Mouse (Mus musculus): Measurements from ENCODE around the gene Srd5a3. TPM values are rescaled to one million over a fixed set of nuclear protein-coding genes. Genes with fewer than 3 reads are reported as not detected.

The Srd5a3 gene
- 217 and 223 TPM in 2 replicates for polyA plus RNA-seq (2012; rRNA removed)

GRCm38 (mm10) chr5:76139808-76140729, at the start of gene Srd5a3:
TSS of gene Srd5a3 (plus strand) at chr5:76140271.

DNA sequence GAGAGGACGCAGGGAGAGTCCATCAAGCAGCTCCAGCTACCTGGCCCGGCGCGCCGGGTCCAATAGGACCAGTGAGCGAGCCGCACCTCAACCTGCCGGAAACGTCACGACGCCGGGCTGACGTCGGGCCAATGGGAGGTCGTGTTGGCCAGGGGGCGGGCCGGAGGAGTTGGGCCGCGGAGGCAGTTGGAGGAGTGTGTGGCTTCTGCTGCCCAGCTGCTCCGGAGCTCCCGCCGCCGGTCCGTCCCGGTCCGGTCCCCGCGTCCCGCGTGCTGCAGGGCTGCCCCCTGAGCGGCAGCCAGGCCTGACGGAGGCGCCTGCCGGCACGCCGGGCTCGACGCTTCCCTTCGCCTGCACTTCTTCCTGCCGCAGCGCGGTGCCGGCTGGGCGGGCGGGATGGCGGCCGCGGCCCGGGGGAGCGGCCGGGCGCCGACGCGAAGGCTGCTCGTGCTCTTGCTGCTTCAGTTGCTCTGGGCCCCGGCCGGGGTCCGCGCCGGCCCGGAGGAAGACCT, 43.7 kb downstream of the Srd5a3 start, which contains the start of gene Tmem165:
TSS of gene Tmem165 (plus strand) at position 131 of the 512 bp plus-strand sequence.

Other genes starting within 250 kb of the Srd5a3 start
- 4.2 and 5.0 TPM in 2 replicates for gene Kdr, start 161.8 kb upstream of the Srd5a3 start, polyA plus RNA-seq (2012; rRNA removed)
- 102 TPM in 2 replicates for gene Tmem165, start 43.6 kb downstream of the Srd5a3 start, polyA plus RNA-seq (2012; rRNA removed)
- 12.0 and 14.5 TPM in 2 replicates for gene Clock, start 164.5 kb downstream of the Srd5a3 start, polyA plus RNA-seq (2012; rRNA removed)
- not detected in 2 replicates for gene Pdcl2, start 190.9 kb downstream of the Srd5a3 start, polyA plus RNA-seq (2012; rRNA removed)
- 8.4 and 9.1 TPM in 2 replicates for gene Nmu, start 223.5 kb downstream of the Srd5a3 start, polyA plus RNA-seq (2012; rRNA removed)